ENCODE assay signal across 8 mouse cellular contexts in genomic region chr1:161877580-161878142, GRCm38 (mm10). TPM values are rescaled to one million over a fixed set of nuclear protein-coding genes. Genes with fewer than 3 reads are reported as not detected.
DNase-seq lines count a peak whose midpoint lies in the region; ATAC-seq and TF ChIP-seq lines count a peak whose summit lies in the region.

No protein-coding gene starts in this region.

- no peaks in the 10 kb centered on the region for H3K9me3 ChIP-seq in ES-E14 (ENCODE audit: control insufficient read depth, insufficient read depth, low read depth, low read length)
- no peaks in the 10 kb centered on the region for H3K9me3 ChIP-seq in limb, embryonic 12.5 days
- H3K9me3 ChIP-seq in stomach, embryonic 15.5 days, result no peaks in the 10 kb centered on the region

- 25% methylated on average over 5 of the region's 5 CpGs for WGBS in kidney, adult 2 months
- WGBS in limb, embryonic 12.5 days, result 18% methylated on average over 5 of the region's 5 CpGs
- WGBS in stomach, embryonic 15.5 days, result 24% methylated on average over 5 of the region's 5 CpGs

- no peak for TF ChIP-seq CTCF in kidney, adult 2 months (conservative IDR thresholded peaks at IDR 0.05; ENCODE audit: insufficient read depth, insufficient read length, low read depth, low read length)
- TF ChIP-seq CTCF in embryonic fibroblast, embryonic 13.5 days (IDR thresholded peaks at IDR 0.05; ENCODE audit: borderline replicate concordance, insufficient read depth, low read length), result no peak

- no peaks in the 10 kb centered on the region for H3K27me3 ChIP-seq in kidney, adult 2 months (replicated peaks; ENCODE audit: control insufficient read depth, insufficient read depth, low read length)
- no peaks in the 10 kb centered on the region for H3K27me3 ChIP-seq in limb, embryonic 12.5 days
- H3K27me3 ChIP-seq in stomach, embryonic 15.5 days (replicated peaks), result no peaks in the 10 kb centered on the region

- H3K4me2 ChIP-seq in limb, embryonic 12.5 days, result peak overlapping the region; percentile 56
- H3K4me2 ChIP-seq in stomach, embryonic 15.5 days, result peak overlapping the region; percentile 62

- H3K4me3 ChIP-seq in kidney, adult 2 months (ENCODE audit: insufficient read depth, low read depth, low read length), result peak overlapping the region; percentile 61
- peak overlapping the region; percentile 71 to 78 for H3K4me3 ChIP-seq in ES-E14 (ENCODE audit: insufficient read depth in 1 of 2, low read depth in 1 of 2, low read length in 2 of 2, poor library complexity in 1 of 2, severe bottlenecking in 1 of 2)
- H3K4me3 ChIP-seq in embryonic fibroblast, embryonic 13.5 days (ENCODE audit: insufficient read depth, low read length), result peak overlapping the region; percentile 92
- peak overlapping the region; percentile 78 for H3K4me3 ChIP-seq in limb, embryonic 12.5 days (replicated peaks)
- H3K4me3 ChIP-seq in stomach, embryonic 15.5 days (replicated peaks), result peak overlapping the region; percentile 82

- DNase-seq in kidney, adult 2 months, result no peak
- DNase-seq in kidney, postnatal 4 days, result no peak
- DNase-seq in ES-E14 (ENCODE audit: low read depth, low spot score), result peak; percentile 46
- no peak for DNase-seq in gastrocnemius, postnatal 4 days (ENCODE audit: low spot score in 2 of 2)
- DNase-seq in left cerebral cortex, adult 9 months (ENCODE audit: low spot score in 2 of 2), result no peak

- H3K9ac ChIP-seq in ES-E14 (ENCODE audit: insufficient read depth, low read depth, low read length, poor library complexity, severe bottlenecking), result peak overlapping the region; percentile 84
- H3K9ac ChIP-seq in limb, embryonic 12.5 days (replicated peaks), result peak overlapping the region; percentile 50
- no peak overlapping the region for H3K9ac ChIP-seq in stomach, embryonic 15.5 days

- in situ Hi-C loops in ES-E14 (cut with MboI; ENCODE audit: low sequenced_read_pairs in 2 of 2, unreplicated experiment in 2 of 2), result no loop called here

- no peak for TF ChIP-seq POLR2A in kidney, adult 2 months (IDR thresholded peaks at IDR 0.05; ENCODE audit: low read depth, low read length)
- no peak for TF ChIP-seq POLR2A in embryonic fibroblast, embryonic 13.5 days (IDR thresholded peaks at IDR 0.05; ENCODE audit: low read depth, low read length)

- H3K36me3 ChIP-seq in kidney, adult 2 months (ENCODE audit: control insufficient read depth, insufficient read depth, low read length), result no peaks in the 10 kb centered on the region
- no peaks in the 10 kb centered on the region; the same call in 1 of the 2 replicates for H3K36me3 ChIP-seq in ES-E14 (ENCODE audit: control insufficient read depth, insufficient read depth, low read length, poor library complexity, severe bottlenecking)
- no peaks in the 10 kb centered on the region for H3K36me3 ChIP-seq in limb, embryonic 12.5 days
- H3K36me3 ChIP-seq in stomach, embryonic 15.5 days, result no peaks in the 10 kb centered on the region

- H3K27ac ChIP-seq in kidney, adult 2 months (ENCODE audit: insufficient read depth, low read depth, low read length), result peak overlapping the region; percentile 58
- peak overlapping the region; percentile 89 for H3K27ac ChIP-seq in ES-E14 (ENCODE audit: insufficient read depth, low read depth, low read length, poor library complexity, severe bottlenecking)
- H3K27ac ChIP-seq in embryonic fibroblast, embryonic 13.5 days (ENCODE audit: insufficient read depth, low read length), result no peak overlapping the region
- H3K27ac ChIP-seq in limb, embryonic 12.5 days, result peak overlapping the region; percentile 97
- peak overlapping the region; percentile 80 for H3K27ac ChIP-seq in stomach, embryonic 15.5 days

- H3K4me1 ChIP-seq in kidney, adult 2 months (ENCODE audit: control insufficient read depth, insufficient read depth, low read length), result no peaks in the 10 kb centered on the region
- peaks cover 0 to 1% of the 10 kb centered on the region in 2 experiments; a peak in 1 of 4 replicates for H3K4me1 ChIP-seq in ES-E14 (ENCODE audit: control insufficient read depth in 2 of 2, insufficient read depth in 2 of 2, low read length in 2 of 2, poor library complexity in 1 of 2)
- peaks cover 2% of the 10 kb centered on the region; the same call in 1 of the 2 replicates for H3K4me1 ChIP-seq in embryonic fibroblast, embryonic 13.5 days (ENCODE audit: control insufficient read depth, insufficient read depth, low read length)
- peaks cover 23% of the 10 kb centered on the region for H3K4me1 ChIP-seq in limb, embryonic 12.5 days (replicated peaks)
- H3K4me1 ChIP-seq in stomach, embryonic 15.5 days, result peaks cover 11% of the 10 kb centered on the region

- ATAC-seq in limb, embryonic 12.5 days (ENCODE audit: insufficient number of reproducible peaks, insufficient read depth, low FRiP score, low TSS enrichment, low read depth), result no peak
- ATAC-seq in stomach, embryonic 15.5 days (ENCODE audit: insufficient read depth, low FRiP score, low read depth), result no peak

TF ChIP-seq in ES-E14, 5 proteins besides CTCF, POLR2A, EP300 and RAD21:
- TF ChIP-seq ZC3H11A (IDR thresholded peaks at IDR 0.05; ENCODE audit: borderline replicate concordance, low read depth, low read length) (no peak), ZNF384 (IDR thresholded peaks at IDR 0.05; ENCODE audit: low read depth, low read length) (peak; percentile 26; the same call in 1 of the 2 replicates)
TF ChIP-seq in ES-E14: peak in this region for 1.

RNA-seq across cellular contexts. Expression of gene Suco, which starts 1.2 kb away (rescaled TPM):
- polyA plus RNA-seq in kidney, adult 2 months (2012; rRNA removed), result 2.7 and 3.7 TPM in 2 replicates
- total RNA-seq in ES-E14 (2012; rRNA removed), result 48.2 and 56.9 TPM in 2 replicates
- 51.6 and 51.7 TPM in 2 replicates for polyA plus RNA-seq in embryonic fibroblast, embryonic 13.5 days (2011; ENCODE audit: insufficient read length, low read depth, missing spikeins)
- polyA plus RNA-seq in limb, embryonic 12.5 days (2016; fragmentation: Nextera tagmentation; extraction: Ambion mirVana), result 36.0 and 45.3 TPM in 2 replicates
- polyA plus RNA-seq in stomach, embryonic 15.5 days (2015; fragmentation: Nextera tagmentation; extraction: Ambion mirVana), result 19.2 and 19.3 TPM in 2 replicates
- 10 to 100 TPM; 22.8 to 28.1 TPM for total RNA-seq in gastrocnemius, postnatal 4 days (2021)
